Mouse (Mus musculus) limb, embryonic 13.5 days (tissue): ENCODE results near the gene Bag3. TPM values are rescaled to one million over a fixed set of nuclear protein-coding genes. Genes with fewer than 3 reads are reported as not detected.
"Not testable (repeated sequence)": the region's sequence is repeated elsewhere in the genome, so short reads cannot be mapped to it uniquely, and the experiment has no call there.

Source experiments
- ATAC-seq: fragments of 200-750 bp; cut with Nextera tagmentation; 2 replicates; pipeline ENCODE4 v1.8.0; 2017; ENCODE audit warnings: low read depth, moderate number of reproducible peaks, moderate TSS enrichment; ENCODE audit not compliant: low FRiP score
- H3K27ac ChIP-seq: fragments of 300-500 bp; sonication (generic); 2 replicates; pipeline ENCODE4 v1.5.1; 2015; ENCODE audit warnings: inconsistent platforms, mild to moderate bottlenecking, moderate library complexity
- H3K27me3 ChIP-seq: fragments of 300-500 bp; sonication (generic); 2 replicates; pipeline ENCODE4 v1.6.1; 2015; ENCODE audit warnings: mild to moderate bottlenecking, inconsistent platforms
- H3K36me3 ChIP-seq: fragments of 300-500 bp; sonication (generic); 2 replicates; pipeline ENCODE4 v1.6.1; 2015; ENCODE audit warnings: inconsistent platforms, mild to moderate bottlenecking, moderate library complexity
- H3K4me1 ChIP-seq: fragments of 300-500 bp; sonication (generic); 2 replicates; pipeline ENCODE4 v1.6.1; 2015; ENCODE audit warnings: inconsistent platforms
- H3K4me2 ChIP-seq: fragments of 300-500 bp; sonication (generic); replicated peaks from 2 replicates; pipeline ENCODE4 v1.6.1; 2015; ENCODE audit warnings: inconsistent platforms, mild to moderate bottlenecking, moderate library complexity
- H3K4me3 ChIP-seq: fragments of 300-500 bp; sonication (generic); 2 replicates; pipeline ENCODE4 v1.5.1; 2015; ENCODE audit warnings: moderate library complexity, mild to moderate bottlenecking, inconsistent platforms
- H3K9ac ChIP-seq: fragments of 300-500 bp; sonication (generic); 2 replicates; pipeline ENCODE4 v1.6.1; 2015; ENCODE audit warnings: mild to moderate bottlenecking, inconsistent platforms
- H3K9me3 ChIP-seq: fragments of 300-500 bp; sonication (generic); 2 replicates; pipeline ENCODE4 v1.6.1; 2016; ENCODE audit warnings: inconsistent platforms
- WGBS: fragments of 180-500 bp; shearing (Covaris S2); methylation state at CpG from one replicate; pipeline ENCODE4 v1.1.7; 2015; 5-methylcytosine and 5-hydroxymethylcytosine counted together
- polyA plus RNA-seq: library from polyadenylated mRNA; unstranded; fragments of >200 nt; fragmentation: Nextera tagmentation; extraction: Ambion mirVana; gene quantifications from 2 replicates; pipeline ENCODE4 v1.2.1, GENCODE M21; 2015

The Bag3 gene
- polyA plus RNA-seq, 1 experiment from 2014 or later, result 15.2 TPM

- Histone ChIP-seq H3K9ac (no peak overlapping the region), H3K27ac (no peak overlapping the region), H3K4me3 (no peak overlapping the region), H3K4me1 (peaks cover 7% of the 10 kb centered on the region), H3K36me3 (peaks cover 23% of the 10 kb centered on the region), H3K4me2 (no peak overlapping the region), H3K9me3 (no peaks in the 10 kb centered on the region), H3K27me3 (no peaks in the 10 kb centered on the region)
- ATAC-seq, result no peak
- 64% methylated on average over 3 of the region's 3 CpGs for WGBS
Observed at GRCm38 (mm10) chr7:128551087-128551457, 27.7 kb downstream of the Bag3 start.

GRCm38 (mm10) chr7:128553105-128553705 is 29.8 kb downstream of the Bag3 start:
- Histone ChIP-seq H3K27ac (no peak overlapping the region), H3K9ac (no peak overlapping the region), H3K9me3 (no peaks in the 10 kb centered on the region), H3K4me1 (peaks cover 7% of the 10 kb centered on the region), H3K27me3 (no peaks in the 10 kb centered on the region), H3K36me3 (peaks cover 5% of the 10 kb centered on the region), H3K4me3 (no peak overlapping the region), H3K4me2 (no peak overlapping the region)
- WGBS, result 24% methylated on average over 3 of the region's 3 CpGs
- ATAC-seq, result no peak

- H3K27ac ChIP-seq, result no peak overlapping the region
- WGBS, result 84% methylated on average over 6 of the region's 6 CpGs
Observed at GRCm38 (mm10) chr7:128554502-128554901, 31.1 kb downstream of the Bag3 start.

GRCm38 (mm10) chr7:128555141-128555750 is 31.8 kb downstream of the Bag3 start:
- Histone ChIP-seq H3K36me3 (no peaks in the 10 kb centered on the region), H3K9me3 (no peaks in the 10 kb centered on the region), H3K9ac (no peak overlapping the region), H3K4me2 (no peak overlapping the region), H3K27me3 (no peaks in the 10 kb centered on the region), H3K27ac (no peak overlapping the region), H3K4me3 (no peak overlapping the region), H3K4me1 (peaks cover 7% of the 10 kb centered on the region)
- ATAC-seq, result no peak
- 86% methylated on average over 5 of the region's 5 CpGs for WGBS

More at GRCm38 (mm10) chr7:128554502-128554901, 31.1 kb downstream of the Bag3 start:
- Histone ChIP-seq H3K9me3 (no peaks in the 10 kb centered on the region), H3K36me3 (no peaks in the 10 kb centered on the region), H3K4me1 (peaks cover 7% of the 10 kb centered on the region), H3K9ac (no peak overlapping the region), H3K4me3 (no peak overlapping the region), H3K27me3 (no peaks in the 10 kb centered on the region), H3K4me2 (no peak overlapping the region)
- no peak for ATAC-seq

GRCm38 (mm10) chr7:128556923-128557430 is 33.6 kb downstream of the Bag3 start:
- no peak overlapping the region for H3K4me3 ChIP-seq
- no peaks in the 10 kb centered on the region for H3K36me3 ChIP-seq
- H3K4me2 ChIP-seq, result no peak overlapping the region
- no peaks in the 10 kb centered on the region for H3K27me3 ChIP-seq
- no peak for ATAC-seq
- peaks cover 7% of the 10 kb centered on the region for H3K4me1 ChIP-seq
- no peak overlapping the region for H3K27ac ChIP-seq
- H3K9ac ChIP-seq, result no peak overlapping the region
- 89% methylated on average over 1 of the region's 1 CpGs for WGBS
- no peaks in the 10 kb centered on the region for H3K9me3 ChIP-seq

- Histone ChIP-seq H3K27me3 (no peaks in the 10 kb centered on the region), H3K36me3 (no peaks in the 10 kb centered on the region), H3K27ac (no peak overlapping the region), H3K4me2 (no peak overlapping the region), H3K9me3 (no peaks in the 10 kb centered on the region), H3K4me1 (no peaks in the 10 kb centered on the region), H3K4me3 (no peak overlapping the region), H3K9ac (no peak overlapping the region)
- no peak for ATAC-seq
- 42% methylated on average over 4 of the region's 4 CpGs for WGBS
Observed at GRCm38 (mm10) chr7:128563373-128563772, 40.0 kb downstream of the Bag3 start.

GRCm38 (mm10) chr7:128566311-128566710 is 42.9 kb downstream of the Bag3 start:
- no peak overlapping the region for H3K27ac ChIP-seq
- no peaks in the 10 kb centered on the region for H3K4me1 ChIP-seq
- no peak overlapping the region for H3K4me3 ChIP-seq
- H3K4me2 ChIP-seq, result no peak overlapping the region
- WGBS, result 67% methylated on average over 7 of the region's 7 CpGs
- no peaks in the 10 kb centered on the region for H3K27me3 ChIP-seq
- no peaks in the 10 kb centered on the region for H3K9me3 ChIP-seq
- no peaks in the 10 kb centered on the region for H3K36me3 ChIP-seq
- no peak for ATAC-seq
- no peak overlapping the region for H3K9ac ChIP-seq

GRCm38 (mm10) chr7:128567561-128568244 is 44.3 kb downstream of the Bag3 start:
- Histone ChIP-seq H3K9ac (no peak overlapping the region), H3K4me1 (no peaks in the 10 kb centered on the region), H3K9me3 (no peaks in the 10 kb centered on the region), H3K4me3 (no peak overlapping the region), H3K27ac (no peak overlapping the region), H3K36me3 (no peaks in the 10 kb centered on the region), H3K27me3 (no peaks in the 10 kb centered on the region), H3K4me2 (no peak overlapping the region)
- ATAC-seq, result no peak
- 84% methylated on average over 8 of the region's 8 CpGs for WGBS

GRCm38 (mm10) chr7:128569429-128569828 is 46.0 kb downstream of the Bag3 start:
- H3K27ac ChIP-seq, H3K4me2 ChIP-seq, H3K9ac ChIP-seq, H3K36me3 ChIP-seq, H3K9me3 ChIP-seq, H3K4me1 ChIP-seq, ATAC-seq, H3K4me3 ChIP-seq, H3K27me3 ChIP-seq: not testable (repeated sequence)
- WGBS, result 90% methylated on average over 2 of the region's 2 CpGs

- Histone ChIP-seq H3K36me3 (no peaks in the 10 kb centered on the region), H3K9ac (no peak overlapping the region), H3K4me1 (peaks cover 4% of the 10 kb centered on the region; the same call in 1 of the 2 replicates), H3K27ac (no peak overlapping the region), H3K4me3 (no peak overlapping the region), H3K27me3 (no peaks in the 10 kb centered on the region), H3K9me3 (no peaks in the 10 kb centered on the region), H3K4me2 (no peak overlapping the region)
- ATAC-seq, result no peak
- 86% methylated on average over 8 of the region's 8 CpGs for WGBS
Observed at GRCm38 (mm10) chr7:128569987-128570656, 46.7 kb downstream of the Bag3 start.

GRCm38 (mm10) chr7:128570657-128571056 is 47.2 kb downstream of the Bag3 start:
- not testable (repeated sequence) for H3K4me1 ChIP-seq, H3K27ac ChIP-seq, H3K27me3 ChIP-seq, H3K36me3 ChIP-seq, H3K4me2 ChIP-seq, H3K9ac ChIP-seq, H3K9me3 ChIP-seq, ATAC-seq, H3K4me3 ChIP-seq
- WGBS, result 82% methylated on average over 7 of the region's 7 CpGs

GRCm38 (mm10) chr7:128572030-128572429 is 48.6 kb downstream of the Bag3 start:
- no peaks in the 10 kb centered on the region for H3K9me3 ChIP-seq
- 76% methylated on average over 4 of the region's 4 CpGs for WGBS
- H3K4me3 ChIP-seq, result no peak overlapping the region
- no peak overlapping the region for H3K4me2 ChIP-seq
- ATAC-seq, result no peak
- H3K9ac ChIP-seq, result no peak overlapping the region
- peaks cover 4% of the 10 kb centered on the region; the same call in 1 of the 2 replicates for H3K4me1 ChIP-seq
- H3K36me3 ChIP-seq, result no peaks in the 10 kb centered on the region
- no peaks in the 10 kb centered on the region for H3K27me3 ChIP-seq
- no peak overlapping the region for H3K27ac ChIP-seq
